Mouse (Mus musculus) monocyte, adult 59 days (primary cell): ENCODE results near the gene D030056L22Rik. TPM values are rescaled to one million over a fixed set of nuclear protein-coding genes. Genes with fewer than 3 reads are reported as not detected.

ENCODE experiments used
- total RNA-seq, 2 experiments: library from RNA; stranded (reverse); gene quantifications; one replicate each; pipeline ENCODE4 v1.2.4; 2023

Gene D030056L22Rik
- total RNA-seq = 1 to 10 TPM; 5.0 to 7.0 TPM

DNA sequence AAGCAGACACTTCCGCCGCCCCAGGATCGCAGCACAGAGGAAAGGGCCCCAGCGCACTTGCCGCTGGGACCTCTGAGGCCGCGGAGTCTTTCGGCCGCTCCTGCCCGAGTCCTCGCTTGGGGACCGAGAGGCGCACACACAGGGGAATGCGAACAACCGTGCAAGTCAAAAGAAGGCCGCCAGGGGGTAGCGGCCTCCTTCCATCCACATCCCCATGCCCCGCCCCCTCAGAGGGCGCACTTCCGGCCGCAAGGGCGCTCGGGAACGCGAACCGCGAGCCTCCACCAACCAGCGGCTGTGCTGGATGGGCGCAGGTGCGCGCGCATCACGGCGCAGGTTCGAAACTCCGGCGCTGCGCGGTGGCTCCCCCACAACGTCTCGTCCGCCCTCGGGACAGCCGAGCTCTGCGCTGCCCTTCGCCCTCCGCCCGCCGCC is at the start of gene D030056L22Rik:
D030056L22Rik (plus strand) TSS at position 328 of the 435 bp plus-strand sequence.

DNA sequence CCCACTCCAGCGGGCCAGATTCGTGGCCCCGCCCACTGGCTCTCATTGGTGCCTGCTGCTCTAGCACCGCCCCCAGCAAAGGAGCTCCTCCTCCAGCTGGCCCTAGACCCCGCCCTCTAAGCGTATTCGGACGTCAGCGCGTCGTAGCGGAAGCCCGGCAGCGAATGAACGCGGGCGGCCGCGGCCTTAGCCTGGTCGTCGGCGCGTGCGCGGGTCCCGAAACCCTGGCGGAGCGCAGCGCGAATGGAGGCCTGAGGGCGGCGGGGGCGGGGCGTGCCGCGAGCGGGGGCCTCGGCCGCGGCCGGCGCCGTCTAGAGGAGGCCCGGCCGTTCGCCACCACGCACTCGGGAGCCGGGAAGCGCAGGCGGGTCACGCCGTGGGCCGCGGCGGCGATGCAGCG is 42.4 kb upstream of the D030056L22Rik start, which contains the start of gene Carnmt1:
Carnmt1 (plus strand) TSS at position 157 of the 400 bp plus-strand sequence.

DNA sequence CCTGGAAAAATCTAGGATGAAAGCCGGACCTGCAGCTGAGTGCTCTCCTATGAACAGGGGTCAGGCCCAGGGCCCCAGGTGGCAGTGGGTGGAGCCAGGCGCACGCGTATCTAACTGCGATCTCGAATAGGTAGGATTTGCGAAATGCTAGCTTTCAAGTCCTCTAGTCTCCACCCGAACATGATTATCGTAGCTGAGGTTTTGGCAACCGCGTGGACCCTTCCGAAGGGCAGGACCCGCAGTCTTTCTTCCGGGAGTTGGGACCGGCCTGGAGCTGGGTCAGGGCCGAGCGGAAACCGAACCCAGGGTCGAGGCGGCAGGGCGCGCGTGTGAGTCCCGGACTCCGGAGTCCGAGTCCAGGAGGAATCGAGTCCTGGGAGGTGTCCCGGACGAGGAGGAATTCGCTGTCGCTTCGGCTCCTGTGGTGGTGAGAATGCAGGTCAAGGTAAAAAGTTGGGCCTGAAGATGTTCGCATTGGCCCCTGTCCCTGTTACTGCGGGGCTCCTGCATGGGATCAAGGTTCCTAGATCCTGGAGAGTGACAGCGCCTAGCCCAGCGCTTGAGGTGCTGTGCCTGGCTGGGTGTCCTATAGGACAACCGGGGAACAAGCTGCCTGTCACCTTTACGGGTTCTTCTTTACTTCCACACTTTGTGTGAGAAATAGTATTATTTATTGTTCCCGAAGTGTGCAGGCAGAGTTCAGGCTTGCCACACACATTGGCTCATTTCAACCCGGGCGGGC is 36.8 kb downstream of the D030056L22Rik start, which contains the start of gene Trpm6:
Trpm6 (plus strand) TSS at position 386 of the 742 bp plus-strand sequence.

Other genes starting within 250 kb of the D030056L22Rik start
- gene Ostf1, start 81.4 kb upstream of the D030056L22Rik start, total RNA-seq = 100 to 1,000 TPM; 273 to 277 TPM
- gene Nmrk1, start 81.2 kb upstream of the D030056L22Rik start, total RNA-seq = 10 to 100 TPM in 1 of 2 experiments, 1 to 10 TPM in 1; 8.0 to 12.7 TPM
- gene Carnmt1, start 42.4 kb upstream of the D030056L22Rik start, total RNA-seq = 10 to 100 TPM in 1 of 2 experiments, 1 to 10 TPM in 1; 6.1 to 10.1 TPM
- not detected for gene Trpm6, start 36.8 kb downstream of the D030056L22Rik start, total RNA-seq